Mouse (Mus musculus) CH12.LX (cell line): Measurements from ENCODE around the gene Olfr196. TPM values are rescaled to one million over a fixed set of nuclear protein-coding genes. Genes with fewer than 3 reads are reported as not detected.

Experiments used
- DNase-seq: peaks from one replicate; pipeline ENCODE4 v3.0.0-alpha.2; 2013; ENCODE audit errors: extremely low read depth
- H3K27ac ChIP-seq: 2 replicates; pipeline ENCODE4 v1.5.1; 2012; ENCODE audit warnings: low read depth, mild to moderate bottlenecking, control low read depth, moderate library complexity; ENCODE audit not compliant: insufficient read depth
- H3K27me3 ChIP-seq: replicated peaks from 2 replicates; pipeline ENCODE3; 2012; ENCODE audit warnings: inconsistent platforms
- H3K36me3 ChIP-seq, 2 experiments: replicated peaks in 1 of 2; 2 replicates each; pipeline versions ENCODE3 to v1.6.1; 2012; ENCODE audit warnings: inconsistent platforms in 1 of 2, low read length in 1 of 2, mild to moderate bottlenecking in 1 of 2, mixed read lengths in 1 of 2, moderate library complexity in 1 of 2; ENCODE audit not compliant: control insufficient read depth in 1 of 2, insufficient read depth in 1 of 2
- H3K4me1 ChIP-seq, 2 experiments: 2 replicates each; pipeline ENCODE4 v1.6.1; 2012; ENCODE audit warnings: inconsistent platforms in 1 of 2, moderate library complexity in 1 of 2; ENCODE audit not compliant: insufficient read depth in 2 of 2, control insufficient read depth in 1 of 2
- H3K4me2 ChIP-seq: 2 replicates; pipeline ENCODE4 v1.6.1; 2012; ENCODE audit warnings: low read depth, mild to moderate bottlenecking, control low read depth; ENCODE audit not compliant: poor library complexity, insufficient read depth, severe bottlenecking
- H3K4me3 ChIP-seq, 3 experiments: fragments of 150-350 bp in 1 of 3; sonication (generic) in 1 of 3; replicated peaks in 1 of 3; 2 replicates each; pipeline versions ENCODE3 to v1.5.1; 2011 to 2012; ENCODE audit warnings: low read depth in 2 of 3, low read length in 2 of 3, mild to moderate bottlenecking in 2 of 3, moderate library complexity in 2 of 3, control low read depth in 1 of 3, improper control_type of control experiment in 1 of 3, inconsistent platforms in 1 of 3, mixed read lengths in 1 of 3; ENCODE audit not compliant: poor library complexity in 1 of 3
- H3K79me2 ChIP-seq: replicated peaks from 2 replicates; pipeline ENCODE4 v1.6.1; 2012; ENCODE audit warnings: mild to moderate bottlenecking, moderate library complexity; ENCODE audit not compliant: control insufficient read depth, poor library complexity, insufficient read depth, severe bottlenecking; ENCODE audit errors: extremely low read depth
- H3K9ac ChIP-seq: 2 replicates; pipeline ENCODE4 v1.6.1; 2012; ENCODE audit warnings: low read depth, mild to moderate bottlenecking, control low read depth, moderate library complexity; ENCODE audit not compliant: insufficient read depth
- H3K9me3 ChIP-seq: replicated peaks from 2 replicates; pipeline ENCODE3; 2012; ENCODE audit warnings: low read length, inconsistent platforms, mixed read lengths
- CHD2 ChIP-seq: IDR thresholded peaks from 2 replicates; pipeline ENCODE4 v1.6.1; 2011; ENCODE audit warnings: low read length, improper control_type of control experiment
- CTCF ChIP-seq, 2 experiments: IDR thresholded peaks in 1 of 2; conservative IDR thresholded peaks in 1 of 2; 2 replicates each; pipeline ENCODE4 v1.5.1; 2011 to 2012; ENCODE audit warnings: low read depth in 2 of 2, low read length in 2 of 2, improper control_type of control experiment in 1 of 2, inconsistent platforms in 1 of 2, mild to moderate bottlenecking in 1 of 2, moderate library complexity in 1 of 2
- E2F4 ChIP-seq: IDR thresholded peaks from 2 replicates; pipeline ENCODE4 v1.6.1; 2011; ENCODE audit warnings: low read depth, low read length, improper control_type of control experiment; ENCODE audit not compliant: insufficient replicate concordance
- ELF1 ChIP-seq: IDR thresholded peaks from 2 replicates; pipeline ENCODE4 v1.6.1; 2014; ENCODE audit warnings: low read depth, mild to moderate bottlenecking, inconsistent platforms, low read length, improper control_type of control experiment
- EP300 ChIP-seq: IDR thresholded peaks from 2 replicates; pipeline ENCODE4 v1.6.1; 2011; ENCODE audit warnings: low read length, improper control_type of control experiment
- ETS1 ChIP-seq: conservative IDR thresholded peaks from 2 replicates; pipeline ENCODE4 v1.6.1; 2012; ENCODE audit warnings: low read depth, mild to moderate bottlenecking, inconsistent platforms, low read length, improper control_type of control experiment, moderate library complexity
- GABPA ChIP-seq: IDR thresholded peaks from 2 replicates; pipeline ENCODE4 v1.6.1; 2012; ENCODE audit warnings: low read depth, low read length, improper control_type of control experiment, inconsistent platforms; ENCODE audit not compliant: insufficient replicate concordance
- IRF4 ChIP-seq: IDR thresholded peaks from 2 replicates; pipeline ENCODE4 v1.6.1; 2014; ENCODE audit warnings: low read depth, mild to moderate bottlenecking, inconsistent platforms, low read length, improper control_type of control experiment
- JUN ChIP-seq: IDR thresholded peaks from 2 replicates; pipeline ENCODE4 v1.6.1; 2011; ENCODE audit warnings: low read depth, mild to moderate bottlenecking, low read length, improper control_type of control experiment, moderate library complexity; ENCODE audit not compliant: insufficient read depth
- JUND ChIP-seq: conservative IDR thresholded peaks from 2 replicates; pipeline ENCODE4 v1.6.1; 2011; ENCODE audit warnings: low read depth, low read length, improper control_type of control experiment
- KAT2A ChIP-seq: IDR thresholded peaks from 2 replicates; pipeline ENCODE4 v1.6.1; 2012; ENCODE audit warnings: low read length, improper control_type of control experiment, inconsistent platforms; ENCODE audit not compliant: insufficient replicate concordance
- MAZ ChIP-seq: IDR thresholded peaks from 2 replicates; pipeline ENCODE4 v1.6.1; 2012; ENCODE audit warnings: low read depth, mild to moderate bottlenecking, inconsistent platforms, low read length, improper control_type of control experiment, moderate library complexity
- MEF2A ChIP-seq: IDR thresholded peaks from 2 replicates; pipeline ENCODE4 v1.6.1; 2014; ENCODE audit warnings: low read depth, mild to moderate bottlenecking, inconsistent platforms, low read length, improper control_type of control experiment, borderline replicate concordance
- MXI1 ChIP-seq: IDR thresholded peaks from 2 replicates; pipeline ENCODE4 v1.6.1; 2011; ENCODE audit warnings: mild to moderate bottlenecking, low read depth, low read length, improper control_type of control experiment
- MYC ChIP-seq: IDR thresholded peaks from 2 replicates; pipeline ENCODE4 v1.6.1; 2011; ENCODE audit warnings: low read depth, mild to moderate bottlenecking, improper control_type of control experiment, low read length
- NELFE ChIP-seq: IDR thresholded peaks from 2 replicates; pipeline ENCODE4 v1.6.1; 2011; ENCODE audit warnings: low read depth, low read length, improper control_type of control experiment
- NRF1 ChIP-seq: IDR thresholded peaks from 2 replicates; pipeline ENCODE4 v1.6.1; 2014; ENCODE audit warnings: low read depth, mild to moderate bottlenecking, inconsistent platforms, low read length, improper control_type of control experiment, moderate library complexity
- POLR2A ChIP-seq: IDR thresholded peaks from 2 replicates; pipeline ENCODE4 v1.6.1; 2011; ENCODE audit warnings: low read depth, mild to moderate bottlenecking, improper control_type of control experiment, low read length
- RCOR1 ChIP-seq: conservative IDR thresholded peaks from 2 replicates; pipeline ENCODE4 v1.6.1; 2012; ENCODE audit warnings: low read depth, mild to moderate bottlenecking, inconsistent platforms, low read length, improper control_type of control experiment
- SIN3A ChIP-seq: IDR thresholded peaks from 2 replicates; pipeline ENCODE4 v1.6.1; 2012; ENCODE audit warnings: low read length, improper control_type of control experiment, inconsistent platforms
- SMC3 ChIP-seq: IDR thresholded peaks from 2 replicates; pipeline ENCODE4 v1.6.1; 2011; ENCODE audit warnings: low read depth, low read length, improper control_type of control experiment
- TBP ChIP-seq: conservative IDR thresholded peaks from 2 replicates; pipeline ENCODE4 v1.6.1; 2011; ENCODE audit warnings: low read depth, low read length, improper control_type of control experiment
- UBTF ChIP-seq: IDR thresholded peaks from 2 replicates; pipeline ENCODE4 v1.6.1; 2012; ENCODE audit warnings: low read depth, mild to moderate bottlenecking, inconsistent platforms, low read length, improper control_type of control experiment, moderate library complexity
- USF1 ChIP-seq: IDR thresholded peaks from 2 replicates; pipeline ENCODE4 v1.6.1; 2014; ENCODE audit warnings: low read depth, mild to moderate bottlenecking, inconsistent platforms, low read length, improper control_type of control experiment
- USF2 ChIP-seq: conservative IDR thresholded peaks from 2 replicates; pipeline ENCODE4 v1.6.1; 2011; ENCODE audit warnings: low read depth, low read length, improper control_type of control experiment
- ZKSCAN1 ChIP-seq: IDR thresholded peaks from 2 replicates; pipeline ENCODE4 v1.6.1; 2012; ENCODE audit warnings: low read depth, inconsistent platforms, low read length, improper control_type of control experiment, borderline replicate concordance
- ZMIZ1 ChIP-seq: IDR thresholded peaks from 2 replicates; pipeline ENCODE4 v1.6.1; 2012; ENCODE audit warnings: low read depth, mild to moderate bottlenecking, inconsistent platforms, low read length, improper control_type of control experiment
- ZNF384 ChIP-seq: IDR thresholded peaks from 2 replicates; pipeline ENCODE4 v1.6.1; 2012; ENCODE audit warnings: low read depth, low read length, improper control_type of control experiment, inconsistent platforms
- dilution Hi-C: fragments of 300-500 bp; cut with MboI; formaldehyde crosslinking; loops from 2 replicates; pipeline ENCODE4 v1.14.3; 2020; ENCODE audit warnings: low sequenced_read_pairs; ENCODE audit not compliant: extremely low pct_unique_long_range_greater_than_20kb, extremely low pct_ligation_motif_present
- in situ Hi-C: fragments of 300-500 bp; cut with MboI; formaldehyde crosslinking; loops from 3 replicates; pipeline ENCODE4 v1.14.3; 2019; ENCODE audit warnings: low sequenced_read_pairs, low pct_ligation_motif_present, low pct_unique_long_range_greater_than_20kb, mixed read lengths
- polyA plus RNA-seq: library from polyadenylated mRNA; unstranded; fragments of >175 nt; gene quantifications from 2 replicates; pipeline ENCODE4 v1.2.1, GENCODE M21; 2012; ENCODE audit warnings: low read depth; ENCODE audit not compliant: insufficient read length
- total RNA-seq, 2 experiments: library from RNA; depleted of rRNA; stranded (reverse); fragments of 300-350 nt in 1 of 2; fragments of >200 nt in 1 of 2; gene quantifications; 2 replicates each; pipeline ENCODE4 v1.2.3; 2012 to 2014

Gene Olfr196
- total and polyA plus RNA-seq, 3 experiments, result not detected

GRCm38 (mm10) chr16:59130740-59131139 lies 39.5 kb downstream of the Olfr196 start:
- TF ChIP-seq USF2 (no peak), POLR2A (no peak), MYC (no peak), MAZ (no peak), NRF1 (no peak), SIN3A (no peak), KAT2A (no peak), UBTF (no peak), EP300 (no peak), ZMIZ1 (no peak), ZKSCAN1 (no peak), MEF2A (no peak), ELF1 (no peak), CHD2 (no peak), CTCF (conservative IDR thresholded peaks at IDR 0.05 in 1 of 2, IDR thresholded peaks at IDR 0.05 in 1 of 2; ENCODE audit: low read depth in 2 of 2, low read length in 2 of 2) (no peak), ZNF384 (no peak), SMC3 (no peak), USF1 (no peak), TBP (no peak)
- TF ChIP-seq, all 38 proteins: peak for 0
- no peak overlapping the region for H3K27ac ChIP-seq
- H3K9me3 ChIP-seq, result no peaks in the 10 kb centered on the region
- no peaks in the 10 kb centered on the region for H3K27me3 ChIP-seq
- H3K4me3 ChIP-seq, result no peak overlapping the region
- in situ Hi-C loops, result no loop called here
- H3K4me1 ChIP-seq, result no peaks in the 10 kb centered on the region
- no peak for DNase-seq
- no peaks in the 10 kb centered on the region for H3K36me3 ChIP-seq
- no peaks in the 10 kb centered on the region for H3K79me2 ChIP-seq
- dilution Hi-C loops, result no loop called here
- H3K9ac ChIP-seq, result no peak overlapping the region
- H3K4me2 ChIP-seq, result no peak overlapping the region

GRCm38 (mm10) chr16:59120969-59121368 lies 49.3 kb downstream of the Olfr196 start, which contains the start of gene Olfr194:
Olfr194 (minus strand) TSS chr16:59121069.
- Histone ChIP-seq H3K4me2 (no peak within 1 kb of the TSS), H3K4me3 (no peak within 1 kb of the TSS), H3K27ac (no peak within 1 kb of the TSS), H3K9me3 (peaks cover 4% of the 10 kb centered on the region), H3K79me2 (no peaks in the 10 kb centered on the region), H3K27me3 (no peaks in the 10 kb centered on the region), H3K9ac (no peak within 1 kb of the TSS), H3K36me3 (no peaks in the 10 kb centered on the region), H3K4me1 (no peaks in the 10 kb centered on the region)
- DNase-seq, result no peak
- dilution Hi-C loops (no loop called here), in situ Hi-C loops (no loop called here)
- TF ChIP-seq MAZ (no peak), CTCF (conservative IDR thresholded peaks at IDR 0.05 in 1 of 2, IDR thresholded peaks at IDR 0.05 in 1 of 2; ENCODE audit: low read depth in 2 of 2, low read length in 2 of 2) (no peak), USF1 (no peak), ZNF384 (no peak), ZKSCAN1 (no peak), GABPA (no peak), RCOR1 (no peak), USF2 (no peak), NRF1 (no peak), IRF4 (no peak), JUND (no peak), JUN (no peak), E2F4 (no peak), MXI1 (no peak), NELFE (no peak), ETS1 (no peak)
